Mouse (Mus musculus) liver, adult 2 months (tissue): ENCODE results near the gene Aldob. TPM values are rescaled to one million over a fixed set of nuclear protein-coding genes. Genes with fewer than 3 reads are reported as not detected.

Source experiments
- DNase-seq: peaks from one replicate; pipeline ENCODE4 v3.0.0-alpha.2; 2011; ENCODE audit warnings: low read depth, low spot score; ENCODE audit errors: extremely low read depth
- H3K27ac ChIP-seq: fragments of 200-500 bp; replicated peaks from 2 replicates; pipeline ENCODE4 v1.5.1; 2012; ENCODE audit warnings: low read depth, mild to moderate bottlenecking, control low read depth, inconsistent platforms, low read length; ENCODE audit not compliant: insufficient read depth
- H3K27me3 ChIP-seq: fragments of 200-500 bp; 2 replicates; pipeline ENCODE4 v1.6.1; 2012; ENCODE audit warnings: mild to moderate bottlenecking, moderate library complexity, low read length, inconsistent platforms; ENCODE audit not compliant: control insufficient read depth, insufficient read depth
- H3K36me3 ChIP-seq: fragments of 200-500 bp; 2 replicates; pipeline ENCODE4 v1.6.1; 2012; ENCODE audit warnings: low read length, inconsistent platforms; ENCODE audit not compliant: control insufficient read depth, insufficient read depth
- H3K4me1 ChIP-seq: fragments of 200-500 bp; 2 replicates; pipeline ENCODE4 v1.6.1; 2011; ENCODE audit warnings: low read length; ENCODE audit not compliant: control insufficient read depth, insufficient read depth
- H3K4me3 ChIP-seq: fragments of 200-500 bp; 2 replicates; pipeline ENCODE4 v1.5.1; 2011; ENCODE audit warnings: low read depth, mild to moderate bottlenecking, control low read depth, low read length, moderate library complexity; ENCODE audit not compliant: insufficient read depth
- H3K79me2 ChIP-seq: fragments of 200-500 bp; 2 replicates; pipeline ENCODE4 v1.6.1; 2012; ENCODE audit warnings: inconsistent platforms, mild to moderate bottlenecking, low read length, moderate library complexity; ENCODE audit not compliant: control insufficient read depth, insufficient read depth
- H3K9ac ChIP-seq: fragments of 200-500 bp; 2 replicates; pipeline ENCODE4 v1.6.1; 2012; ENCODE audit warnings: low read depth, mild to moderate bottlenecking, control low read depth, inconsistent platforms, low read length
- CTCF ChIP-seq: fragments of 200-500 bp; IDR thresholded peaks from 2 replicates; pipeline ENCODE4 v1.5.1; 2011; ENCODE audit warnings: low read depth, low read length, control low read depth
- POLR2A ChIP-seq: fragments of 200-500 bp; IDR thresholded peaks from 2 replicates; pipeline ENCODE4 v1.6.1; 2011; ENCODE audit warnings: low read length, control low read depth; ENCODE audit not compliant: insufficient read depth; ENCODE audit errors: extremely low read depth
- WGBS: fragments of 180-500 bp; shearing (Covaris S2); methylation state at CpG from one replicate; pipeline ENCODE4 v1.1.7; 2018; 5-methylcytosine and 5-hydroxymethylcytosine counted together
- polyA plus RNA-seq: library from polyadenylated mRNA; depleted of rRNA; stranded (reverse); fragments of >200 nt; gene quantifications from 2 replicates; pipeline ENCODE4 v1.2.3, GENCODE M21; 2012
- total RNA-seq: library from RNA; depleted of rRNA; stranded (reverse); fragments of >200 nt; gene quantifications from 2 replicates; pipeline ENCODE4 v1.2.3, GENCODE M21; 2014

Aldob gene
- total and polyA plus RNA-seq, 2 experiments, result 2,627 to 3,924 TPM

- peaks cover 93% of the 10 kb centered on the region for H3K36me3 ChIP-seq
Observed at GRCm38 (mm10) chr4:49540966-49541365, 8.4 kb downstream of the Aldob start.

GRCm38 (mm10) chr4:49539665-49540064 is 9.7 kb downstream of the Aldob start:
- H3K79me2 ChIP-seq, result no peaks in the 10 kb centered on the region
- H3K36me3 ChIP-seq, result peaks cover 82% of the 10 kb centered on the region
- no peaks in the 10 kb centered on the region for H3K27me3 ChIP-seq
- 49% methylated on average over 6 of the region's 6 CpGs for WGBS
- H3K4me3 ChIP-seq, result no peak overlapping the region
- TF ChIP-seq CTCF (no peak), POLR2A (no peak)
- DNase-seq, result peak; percentile 58
- H3K4me1 ChIP-seq, result peaks cover 16% of the 10 kb centered on the region; the same call in 1 of the 2 replicates
- H3K9ac ChIP-seq, result no peak overlapping the region
- H3K27ac ChIP-seq, result no peak overlapping the region

More at GRCm38 (mm10) chr4:49540966-49541365, 8.4 kb downstream of the Aldob start:
- no peak overlapping the region for H3K27ac ChIP-seq
- no peaks in the 10 kb centered on the region for H3K27me3 ChIP-seq
- H3K4me1 ChIP-seq, result peaks cover 16% of the 10 kb centered on the region; the same call in 1 of the 2 replicates
- DNase-seq, result peak; percentile 68
- no peak overlapping the region for H3K9ac ChIP-seq
- 33% methylated on average over 3 of the region's 3 CpGs for WGBS
- no peaks in the 10 kb centered on the region for H3K79me2 ChIP-seq
- no peak overlapping the region for H3K4me3 ChIP-seq
- no peak for TF ChIP-seq CTCF
- TF ChIP-seq POLR2A, result no peak

GRCm38 (mm10) chr4:49536671-49537070 is 12.7 kb downstream of the Aldob start:
- Histone ChIP-seq H3K27ac (peak overlapping the region; percentile 41; the same call in 1 of the 2 replicates), H3K27me3 (no peaks in the 10 kb centered on the region), H3K79me2 (no peaks in the 10 kb centered on the region), H3K36me3 (peaks cover 53% of the 10 kb centered on the region), H3K4me1 (no peaks in the 10 kb centered on the region), H3K9ac (no peak overlapping the region), H3K4me3 (no peak overlapping the region)
- WGBS, result 29% methylated on average over 4 of the region's 4 CpGs
- no peak for TF ChIP-seq CTCF
- TF ChIP-seq POLR2A, result no peak
- peak; percentile 67 for DNase-seq

- peak; percentile 76 for DNase-seq
- H3K4me1 ChIP-seq, result no peaks in the 10 kb centered on the region
- no peaks in the 10 kb centered on the region for H3K79me2 ChIP-seq
- no peaks in the 10 kb centered on the region for H3K27me3 ChIP-seq
- TF ChIP-seq CTCF (no peak), POLR2A (no peak)
- no peak overlapping the region for H3K4me3 ChIP-seq
- peaks cover 45% of the 10 kb centered on the region for H3K36me3 ChIP-seq
- no peak overlapping the region for H3K27ac ChIP-seq
- 50% methylated on average over 4 of the region's 4 CpGs for WGBS
- H3K9ac ChIP-seq, result no peak overlapping the region
Observed at GRCm38 (mm10) chr4:49535675-49536294, 13.6 kb downstream of the Aldob start.

GRCm38 (mm10) chr4:49535036-49535435 is 14.3 kb downstream of the Aldob start:
- TF ChIP-seq CTCF (no peak), POLR2A (no peak)
- Histone ChIP-seq H3K4me3 (no peak overlapping the region), H3K4me1 (no peaks in the 10 kb centered on the region), H3K36me3 (peaks cover 47% of the 10 kb centered on the region), H3K27me3 (no peaks in the 10 kb centered on the region), H3K79me2 (no peaks in the 10 kb centered on the region), H3K27ac (no peak overlapping the region), H3K9ac (no peak overlapping the region)
- WGBS, result 39% methylated on average over 3 of the region's 3 CpGs
- peak; percentile 84 for DNase-seq

GRCm38 (mm10) chr4:49522576-49522975 is 26.8 kb downstream of the Aldob start:
- Histone ChIP-seq H3K4me1 (peaks cover 10% of the 10 kb centered on the region), H3K4me3 (no peak overlapping the region), H3K27ac (no peak overlapping the region), H3K79me2 (peaks cover 22% of the 10 kb centered on the region; the same call in 1 of the 2 replicates), H3K36me3 (peaks cover 11% of the 10 kb centered on the region), H3K27me3 (no peaks in the 10 kb centered on the region), H3K9ac (no peak overlapping the region)
- no peak for TF ChIP-seq CTCF
- 81% methylated on average over 9 of the region's 9 CpGs for WGBS
- DNase-seq, result no peak
